Mouse (Mus musculus) heart, postnatal 0 days (tissue): ENCODE data around the gene Fam13c.

Experiments used
- CTCF ChIP-seq: IDR thresholded peaks from 2 replicates; pipeline ENCODE4 v1.5.1; 2016; ENCODE audit warnings: antibody characterized with exemption, control low read depth, low read depth
- EP300 ChIP-seq: IDR thresholded peaks from 2 replicates; pipeline ENCODE4 v1.6.1; 2016; ENCODE audit warnings: antibody characterized with exemption, low read depth

GRCm38 (mm10) chr10:70477741-70478145 is 37.5 kb downstream of the Fam13c start:
- no peak for TF ChIP-seq CTCF
- no peak for TF ChIP-seq EP300
